Mouse (Mus musculus): Measurements from ENCODE around the gene Tom1l2.

Tom1l2 gene

GRCm38 (mm10) chr11:60178005-60178404 is 174.7 kb downstream of the Tom1l2 start:
- DNase-seq (ENCODE audit: low read depth, low spot score): no peak

GRCm38 (mm10) chr11:60176975-60177657 is 175.6 kb downstream of the Tom1l2 start:
- no peak for DNase-seq (ENCODE audit: low read depth, low spot score)
